Mouse (Mus musculus) fibroblast of lung, adult 2 months (primary cell): Measurements from ENCODE around the gene Slc16a6.
"Not testable (repeated sequence)": the region's sequence is repeated elsewhere in the genome, so short reads cannot be mapped to it uniquely, and the experiment has no call there.

ENCODE experiments used
- DNase-seq: peaks from one replicate; pipeline ENCODE4 v3.0.0-alpha.2; 2011; ENCODE audit warnings: low read depth

The Slc16a6 gene

GRCm38 (mm10) chr11:109473171-109474085 is at the start of gene Slc16a6, which contains the start of gene Arsg:
Gene Slc16a6, minus strand, starts transcription at chr11:109473598.
Gene Arsg, plus strand, starts transcription at chr11:109473374.
- DNase-seq = no peak

DNA sequence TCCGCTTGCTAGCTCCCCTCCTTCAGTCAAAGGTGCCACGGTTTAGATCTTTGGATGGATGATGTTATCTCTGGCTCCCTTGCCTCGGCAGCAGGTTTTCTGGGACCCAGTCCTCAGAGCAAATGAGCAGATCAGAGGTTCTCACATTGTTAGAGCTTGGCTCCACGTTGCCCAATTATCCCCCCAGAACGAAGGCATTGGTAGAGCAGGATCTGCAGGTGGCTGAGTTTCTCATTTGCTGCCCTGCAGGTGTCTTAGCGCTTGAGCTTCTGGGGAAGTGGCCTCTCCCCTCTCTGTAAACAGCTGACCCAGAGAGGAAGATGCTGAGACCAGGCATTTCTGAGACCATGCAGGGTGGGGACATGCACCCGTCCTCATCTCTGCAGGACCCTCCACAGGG is 47.6 kb upstream of the Slc16a6 start:
- DNase-seq = no peak

DNA sequence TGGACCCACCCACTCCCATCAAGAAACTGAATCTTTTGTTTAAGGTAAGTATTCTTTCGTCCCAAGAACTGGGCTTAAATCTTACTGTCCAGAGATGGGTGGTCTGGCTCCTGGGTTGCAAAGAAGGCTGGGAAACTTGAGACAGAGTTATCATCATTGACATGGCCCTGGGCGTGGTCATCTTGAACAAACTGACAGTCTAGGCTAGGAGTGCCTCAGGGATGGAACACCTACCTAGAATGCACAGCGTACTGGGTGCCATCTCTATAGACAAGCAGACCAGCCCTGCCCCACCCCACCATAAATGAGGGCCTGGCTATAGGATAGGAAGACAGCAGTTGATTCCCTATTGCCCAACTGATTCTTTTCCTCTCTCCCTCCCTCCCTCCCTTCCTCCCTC is 44.4 kb upstream of the Slc16a6 start:
- DNase-seq = no peak

GRCm38 (mm10) chr11:109517330-109517729 is 43.9 kb upstream of the Slc16a6 start:
- no peak for DNase-seq

DNA sequence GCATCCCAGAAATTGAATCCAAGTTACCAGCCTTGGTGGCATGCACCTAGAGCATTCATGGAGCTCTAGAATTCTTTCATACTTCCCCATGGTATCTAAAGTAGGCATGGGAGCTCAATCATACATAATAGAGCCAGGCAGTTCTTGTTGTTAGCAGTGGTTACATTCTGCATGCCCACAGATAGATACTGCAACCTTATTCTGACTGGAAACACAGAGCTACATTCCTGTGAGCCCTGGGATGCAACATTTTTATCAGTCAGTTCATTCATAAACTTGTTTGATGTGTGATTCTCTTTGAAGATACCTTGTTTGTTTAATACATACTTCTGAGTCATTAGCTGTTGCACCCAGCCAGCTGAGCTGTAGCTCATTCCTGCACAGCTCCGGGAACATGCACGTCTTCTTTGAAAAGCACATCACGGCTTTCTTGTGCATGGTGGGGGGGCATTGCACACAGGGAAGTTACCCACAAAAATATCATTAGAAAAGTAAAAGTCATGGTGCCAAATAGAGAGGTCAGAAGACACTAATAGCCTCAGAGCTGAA is 40.7 kb upstream of the Slc16a6 start:
- DNase-seq = no peak

GRCm38 (mm10) chr11:109512995-109513675 is 39.7 kb upstream of the Slc16a6 start:
- DNase-seq = no peak

DNA sequence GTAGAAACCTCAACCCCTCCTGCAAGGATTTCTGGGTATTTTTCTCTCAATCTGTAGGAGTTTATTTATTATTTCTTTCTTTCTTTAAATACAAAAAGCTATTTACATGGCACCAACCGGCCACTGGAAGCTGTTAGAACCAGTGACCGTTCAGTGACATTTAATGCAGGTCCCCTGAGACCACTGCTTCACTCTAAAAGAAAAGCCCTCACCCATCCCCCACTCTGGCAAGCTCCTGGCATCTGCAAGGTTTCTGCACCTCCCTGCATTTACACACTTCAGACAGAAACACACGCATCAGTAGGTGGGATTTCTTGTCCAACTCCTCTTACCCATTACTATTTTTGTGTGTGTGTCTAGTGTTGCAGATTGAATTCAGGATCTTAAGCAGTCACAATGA is 33.7 kb upstream of the Slc16a6 start:
- DNase-seq = no peak

DNA sequence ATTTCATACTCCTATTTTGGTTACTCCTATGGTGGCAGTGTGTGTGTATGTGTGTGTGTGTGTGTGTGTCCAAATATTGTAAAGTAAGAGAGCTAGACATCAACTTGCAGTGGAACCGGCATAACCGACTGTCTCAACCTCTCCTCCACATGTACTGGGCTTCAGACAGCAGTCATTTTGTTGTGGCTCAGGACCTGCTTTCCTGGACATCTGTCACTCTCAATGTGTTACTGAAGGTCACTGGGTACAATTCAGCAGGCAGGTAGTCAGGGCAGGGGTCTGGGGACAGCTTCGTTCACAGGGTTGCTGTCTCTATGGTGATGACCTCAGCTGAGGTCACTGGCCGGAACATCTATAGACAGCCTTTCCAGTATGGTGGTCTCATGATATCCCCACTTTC is 32.4 kb upstream of the Slc16a6 start:
- DNase-seq = no peak

DNA sequence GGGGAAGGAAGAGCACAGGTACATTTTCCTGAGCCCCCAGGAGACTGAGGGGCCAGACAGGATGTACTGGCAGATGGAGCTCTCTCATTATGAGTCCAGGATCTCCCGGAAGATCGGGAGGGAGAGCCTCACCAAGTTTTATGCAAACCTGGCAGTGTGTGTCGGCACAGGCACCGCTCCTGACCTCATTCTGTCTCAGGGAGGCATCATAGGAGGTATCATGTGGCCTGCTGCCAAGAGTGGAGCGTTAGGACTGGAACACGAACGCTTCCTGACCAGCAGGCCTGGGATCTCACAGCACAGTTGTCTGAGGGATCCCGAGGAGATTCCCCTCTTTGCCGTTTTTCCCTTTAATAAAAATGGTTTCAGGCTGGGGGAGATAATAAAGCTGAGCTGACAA is 31.6 kb upstream of the Slc16a6 start:
- no peak for DNase-seq

DNA sequence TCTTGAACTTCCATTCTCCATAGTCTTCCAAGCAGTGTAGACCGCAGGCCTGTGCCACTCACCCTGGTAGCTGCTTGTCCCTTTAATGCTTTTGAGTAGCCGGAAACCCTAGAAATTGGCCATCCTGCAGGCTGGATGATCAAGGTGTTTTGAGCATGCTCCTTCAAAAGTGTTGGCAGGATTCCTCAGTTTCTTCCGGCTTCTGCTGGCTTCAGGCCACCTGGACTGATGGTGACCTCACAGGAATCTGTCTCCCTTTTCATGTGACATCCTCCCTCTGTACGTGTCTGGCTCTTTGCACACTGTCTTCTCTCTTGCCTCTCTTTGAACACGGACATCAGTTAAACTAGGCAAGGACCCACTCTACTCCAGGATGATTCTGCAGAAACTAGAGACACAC is 26.8 kb upstream of the Slc16a6 start:
- no peak for DNase-seq

DNA sequence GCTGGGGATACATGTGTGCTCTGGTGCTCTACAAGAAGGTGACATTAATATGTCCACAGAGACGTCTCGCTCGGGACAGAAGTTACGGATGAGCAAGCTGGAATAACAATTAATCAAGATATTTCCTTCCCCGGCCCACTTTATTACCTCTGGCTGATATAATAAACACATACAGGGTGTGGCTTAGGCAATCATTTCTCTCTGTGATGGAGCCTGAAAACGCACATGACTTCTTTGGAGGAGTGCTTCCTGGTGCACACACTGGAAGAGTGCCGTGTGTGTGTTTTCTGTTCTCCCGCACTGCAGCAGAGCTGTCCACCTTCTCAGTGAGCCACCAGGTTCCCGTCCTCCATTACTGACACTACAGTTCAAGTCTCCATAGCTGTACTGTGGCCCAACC is 24.6 kb upstream of the Slc16a6 start:
- DNase-seq = no peak

DNA sequence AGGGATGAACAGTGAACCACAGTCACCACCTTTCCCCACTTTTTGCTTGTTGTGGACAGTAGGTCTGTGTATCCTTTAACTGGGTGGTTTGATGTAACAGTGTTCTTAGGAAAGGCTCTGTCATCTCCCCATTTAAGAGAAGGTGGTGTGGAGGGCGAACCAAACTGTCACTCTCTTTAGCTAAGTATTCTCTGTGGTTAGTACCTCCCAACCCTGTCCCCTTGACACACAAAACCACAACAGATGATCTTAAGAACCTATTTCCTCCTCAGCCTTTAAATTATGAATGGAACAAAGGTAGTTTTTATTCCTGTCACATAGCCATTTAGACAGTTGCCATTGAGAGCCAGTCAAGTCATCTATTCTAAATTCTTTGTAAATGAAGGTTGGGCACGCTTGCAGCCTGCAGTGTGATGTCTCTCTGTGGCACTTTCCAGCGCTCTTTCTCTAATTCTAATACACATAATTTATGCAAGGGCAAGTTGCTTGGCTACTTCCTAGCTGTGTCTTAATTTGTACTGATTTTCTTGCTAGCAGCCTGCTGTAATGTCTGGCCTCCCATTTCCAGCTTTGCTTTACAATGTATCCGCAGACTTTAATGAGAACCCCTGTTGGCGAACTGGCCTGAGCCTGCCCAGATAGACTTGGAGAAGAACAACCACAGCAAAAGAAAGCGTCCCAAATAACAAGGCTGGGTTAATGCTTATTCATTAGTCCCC is 23.8 kb upstream of the Slc16a6 start:
- DNase-seq = no peak

GRCm38 (mm10) chr11:109496475-109496993 is 23.1 kb upstream of the Slc16a6 start:
- no peak for DNase-seq

DNA sequence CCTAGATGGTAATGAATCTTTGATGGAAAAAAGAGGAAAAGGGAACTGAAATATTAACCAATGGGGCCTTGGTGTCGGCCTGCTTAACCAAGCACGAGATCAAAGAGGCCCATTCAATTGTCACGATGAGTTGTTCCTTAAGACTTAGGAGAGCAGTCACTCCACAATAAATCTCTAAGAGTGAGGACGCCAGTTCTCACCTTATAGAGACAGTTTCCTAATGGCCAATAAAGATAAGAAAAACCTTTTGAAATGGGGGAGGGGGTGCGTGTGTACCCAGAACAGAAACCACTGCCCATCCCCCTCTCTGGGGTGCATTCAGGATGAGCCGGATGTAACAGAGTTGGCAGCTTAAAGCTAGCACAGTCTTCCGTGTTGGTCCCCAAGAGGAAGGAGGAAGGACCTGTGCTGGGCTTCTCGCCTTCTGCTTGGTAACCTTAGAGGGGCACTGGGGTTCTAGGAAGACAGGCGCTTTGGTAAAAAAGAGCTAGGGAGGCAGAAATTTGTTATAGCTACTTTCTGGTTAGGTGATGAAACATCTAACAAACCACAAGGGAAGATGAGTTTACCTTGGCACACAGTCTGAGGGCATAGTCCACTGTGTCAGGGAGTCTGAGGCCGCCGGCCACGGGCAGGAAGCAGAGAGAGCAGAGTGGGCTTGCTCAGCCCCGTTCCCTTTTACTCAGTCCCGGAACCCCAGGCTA is 22.5 kb upstream of the Slc16a6 start:
- no peak for DNase-seq

GRCm38 (mm10) chr11:109494890-109495770 is 21.7 kb upstream of the Slc16a6 start:
- DNase-seq = no peak

- DNase-seq = not testable (repeated sequence)
Measured at GRCm38 (mm10) chr11:109492847-109493464, 19.6 kb upstream of the Slc16a6 start.

DNA sequence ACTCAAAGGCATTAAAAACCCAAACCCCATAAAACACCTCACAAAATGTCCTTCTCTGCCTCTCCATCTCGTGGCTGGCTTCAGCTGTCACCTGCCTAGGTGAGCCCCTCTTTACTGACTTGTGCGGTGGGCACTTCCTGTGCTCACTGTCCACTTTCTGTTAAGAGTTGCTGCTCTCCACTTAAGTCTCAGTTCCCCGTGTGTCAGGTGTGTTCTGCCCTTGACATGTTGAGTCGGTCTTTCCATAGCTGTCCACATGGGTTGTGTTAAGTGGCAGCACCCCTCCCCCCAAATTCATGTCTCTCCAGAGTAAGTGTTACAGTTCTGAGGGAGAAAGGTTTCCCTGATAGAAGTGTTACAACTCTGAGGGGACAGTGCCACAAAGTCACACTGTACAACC is 18.4 kb upstream of the Slc16a6 start:
- no peak for DNase-seq

- DNase-seq = no peak
Measured at GRCm38 (mm10) chr11:109489763-109490162, 16.4 kb upstream of the Slc16a6 start.

GRCm38 (mm10) chr11:109487991-109488684 is 14.7 kb upstream of the Slc16a6 start:
- DNase-seq = no peak
